Mouse (Mus musculus): Measurements from ENCODE around the gene Pcp4l1. TPM values are rescaled to one million over a fixed set of nuclear protein-coding genes. Genes with fewer than 3 reads are reported as not detected.

Gene Pcp4l1
- total and polyA plus RNA-seq, 2 experiments from 2014 or later = 48.7 to 164 TPM

DNA sequence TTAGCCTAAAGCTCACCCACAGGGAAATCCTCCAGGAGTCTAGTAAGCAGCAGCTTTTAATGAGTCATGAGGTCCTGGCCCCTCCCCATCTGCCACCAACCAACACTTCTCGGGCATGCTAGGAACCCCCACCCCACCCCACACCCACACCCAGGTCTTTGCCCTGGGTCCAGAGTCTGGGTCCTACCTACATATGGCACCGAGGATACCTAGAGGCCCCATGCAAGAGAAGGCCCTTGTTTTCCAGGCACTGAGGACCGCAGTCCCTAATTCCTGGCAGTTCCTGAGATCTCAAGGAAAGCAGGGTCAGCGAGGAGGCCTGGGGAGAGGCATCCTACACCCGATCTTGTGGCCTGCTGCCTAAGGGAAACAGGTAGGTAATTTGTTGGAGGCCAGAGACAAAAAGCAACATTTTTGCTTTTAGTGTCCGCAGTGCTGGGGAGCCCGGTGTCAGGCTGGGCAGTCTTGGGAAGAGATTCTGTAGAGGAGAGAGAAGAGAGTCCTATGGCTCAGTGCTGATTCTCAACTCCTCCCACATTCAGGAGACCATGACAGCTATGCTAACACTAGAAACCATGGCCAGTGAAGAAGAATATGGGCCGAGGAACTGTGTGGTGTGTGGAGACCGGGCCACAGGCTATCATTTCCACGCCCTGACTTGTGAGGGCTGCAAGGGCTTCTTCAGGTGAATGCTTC, 17.9 kb upstream of the Pcp4l1 start, which contains the start of gene Nr1i3:
TSS of gene Nr1i3 (plus strand) at position 170 of the 696 bp plus-strand sequence.
- DNase-seq (ENCODE audit: low spot score) (no peak), ATAC-seq (ENCODE audit: insufficient read depth, low read depth) (no peak)
- Histone ChIP-seq H3K27ac (ENCODE audit: low read depth) (no peak within 1 kb of the TSS), H3K4me1 (ENCODE audit: control insufficient read depth, insufficient read depth) (peaks cover 3% of the 10 kb centered on the region; the same call in 1 of the 2 replicates), H3K27me3 (ENCODE audit: control insufficient read depth, insufficient read depth, low read length) (no peaks in the 10 kb centered on the region), H3K36me3 (replicated peaks; ENCODE audit: control insufficient read depth, insufficient read depth, low read length) (peaks cover 8% of the 10 kb centered on the region), H3K4me2 (ENCODE audit: low read depth, low read length) (no peak within 1 kb of the TSS), H3K9ac (replicated peaks; ENCODE audit: low read depth, low read length) (no peak within 1 kb of the TSS), H3K4me3 (ENCODE audit: low read depth, low read length) (no peak within 1 kb of the TSS), H3K9me3 (replicated peaks; ENCODE audit: control insufficient read depth, low read length) (no peaks in the 10 kb centered on the region)
- 77% methylated on average over 10 of the region's 10 CpGs for WGBS
- TF ChIP-seq EP300 (IDR thresholded peaks at IDR 0.05; ENCODE audit: low read depth) (no peak), CTCF (IDR thresholded peaks at IDR 0.05; ENCODE audit: low read depth) (no peak)

DNA sequence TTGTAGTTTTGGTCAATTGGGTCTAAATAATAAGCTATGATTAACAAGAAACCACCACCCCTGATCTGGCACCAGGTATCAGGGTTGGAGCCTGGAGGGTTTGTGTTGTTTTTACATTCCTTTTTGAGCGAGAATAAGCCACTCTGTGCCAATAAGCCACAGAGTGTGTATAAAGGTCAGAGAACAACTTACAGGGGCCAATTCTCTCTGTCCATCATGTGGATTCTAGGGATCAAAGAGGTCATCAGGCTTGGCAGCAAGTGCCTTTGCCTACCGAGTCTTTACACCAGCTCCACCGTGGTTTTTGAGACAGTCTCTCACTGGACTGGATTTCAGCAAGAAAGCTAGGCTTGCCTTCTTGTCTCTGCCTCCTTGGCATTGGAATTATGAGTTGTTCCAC, 16.8 kb upstream of the Pcp4l1 start:
- DNase-seq (ENCODE audit: low spot score) = no peak
- no peak overlapping the region for H3K4me3 ChIP-seq (ENCODE audit: low read depth, low read length)
- H3K36me3 ChIP-seq (replicated peaks; ENCODE audit: control insufficient read depth, insufficient read depth, low read length) = no peaks in the 10 kb centered on the region
- no peaks in the 10 kb centered on the region for H3K27me3 ChIP-seq (ENCODE audit: control insufficient read depth, insufficient read depth, low read length)
- no peak for ATAC-seq (ENCODE audit: insufficient read depth, low read depth)
- H3K9me3 ChIP-seq (replicated peaks; ENCODE audit: control insufficient read depth, low read length) = no peaks in the 10 kb centered on the region
- no peak overlapping the region for H3K9ac ChIP-seq (replicated peaks; ENCODE audit: low read depth, low read length)
- TF ChIP-seq CTCF (IDR thresholded peaks at IDR 0.05; ENCODE audit: low read depth) (no peak), EP300 (IDR thresholded peaks at IDR 0.05; ENCODE audit: low read depth) (no peak)
- H3K4me2 ChIP-seq (ENCODE audit: low read depth, low read length) = no peak overlapping the region
- peaks cover 3% of the 10 kb centered on the region; the same call in 1 of the 2 replicates for H3K4me1 ChIP-seq (ENCODE audit: control insufficient read depth, insufficient read depth)
- no peak overlapping the region for H3K27ac ChIP-seq (ENCODE audit: low read depth)
- 56% methylated on average over 3 of the region's 3 CpGs for WGBS

DNA sequence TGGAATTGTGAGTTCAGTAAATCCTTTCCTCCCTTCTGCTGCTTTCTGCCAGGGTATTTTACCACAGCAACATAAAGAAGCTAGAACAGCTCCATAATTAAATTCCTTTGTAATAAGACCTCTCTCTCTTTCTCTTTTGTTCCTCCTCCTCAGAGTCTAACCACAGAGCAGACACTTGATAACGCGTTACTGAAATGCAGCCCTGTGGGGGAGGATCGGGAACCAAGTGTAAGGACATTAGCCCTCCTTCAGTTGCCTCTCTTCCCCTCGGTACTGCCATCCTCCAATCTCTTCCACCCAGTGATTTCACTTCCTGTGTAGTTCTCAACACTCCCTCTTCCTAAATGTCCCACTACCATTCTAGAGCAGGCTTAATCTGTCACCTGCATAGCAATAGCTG, 13.3 kb upstream of the Pcp4l1 start:
- Histone ChIP-seq H3K36me3 (replicated peaks; ENCODE audit: control insufficient read depth, insufficient read depth, low read length) (no peaks in the 10 kb centered on the region), H3K27me3 (ENCODE audit: control insufficient read depth, insufficient read depth, low read length) (no peaks in the 10 kb centered on the region), H3K9me3 (replicated peaks; ENCODE audit: control insufficient read depth, low read length) (no peaks in the 10 kb centered on the region), H3K4me3 (ENCODE audit: low read depth, low read length) (no peak overlapping the region), H3K27ac (ENCODE audit: low read depth) (no peak overlapping the region), H3K9ac (replicated peaks; ENCODE audit: low read depth, low read length) (no peak overlapping the region), H3K4me1 (ENCODE audit: control insufficient read depth, insufficient read depth) (no peaks in the 10 kb centered on the region; the same call in 1 of the 2 replicates), H3K4me2 (ENCODE audit: low read depth, low read length) (no peak overlapping the region)
- DNase-seq (ENCODE audit: low spot score) (no peak), ATAC-seq (ENCODE audit: insufficient read depth, low read depth) (no peak)
- TF ChIP-seq CTCF (IDR thresholded peaks at IDR 0.05; ENCODE audit: low read depth) (no peak), EP300 (IDR thresholded peaks at IDR 0.05; ENCODE audit: low read depth) (no peak)
- WGBS = 8% methylated on average over 4 of the region's 4 CpGs

DNA sequence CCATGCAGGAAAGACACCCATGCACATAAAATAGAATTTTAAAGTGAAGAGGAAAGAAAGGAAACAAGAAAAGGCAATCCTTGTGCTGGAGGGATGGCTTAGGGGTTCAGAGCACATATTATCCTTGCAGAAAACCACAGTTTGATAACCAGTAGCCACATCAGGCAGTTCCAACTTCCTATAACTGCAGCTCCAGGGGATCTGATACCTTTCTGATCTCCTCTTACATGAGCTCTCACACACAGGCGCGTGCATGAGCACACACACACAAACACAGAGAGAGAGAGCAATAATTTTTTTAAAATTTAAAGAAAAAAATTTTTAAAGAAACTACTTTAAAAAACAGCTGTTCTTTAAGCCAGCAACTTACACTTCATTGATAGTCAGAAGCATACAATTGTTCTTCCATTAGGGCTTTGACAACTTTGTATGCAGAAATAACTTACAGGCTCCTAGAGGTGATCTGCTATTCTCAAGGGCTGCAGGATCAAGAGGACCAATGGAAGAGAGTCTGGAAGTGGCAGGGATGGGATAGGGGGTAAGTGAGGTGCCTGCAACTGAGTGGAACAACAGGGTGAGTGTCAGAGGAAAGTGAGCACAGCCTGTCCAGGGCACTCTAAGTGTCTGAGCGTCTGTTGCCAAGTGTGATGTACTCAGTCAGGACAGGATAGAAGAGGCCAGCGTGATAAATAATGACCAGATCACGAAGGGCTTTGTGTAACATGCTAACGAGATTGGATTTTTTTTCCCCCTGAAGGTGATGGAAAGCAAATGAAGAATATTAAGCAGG, 9.8 kb upstream of the Pcp4l1 start:
- no peaks in the 10 kb centered on the region for H3K36me3 ChIP-seq (replicated peaks; ENCODE audit: control insufficient read depth, insufficient read depth, low read length)
- WGBS = 57% methylated on average over 6 of the region's 6 CpGs
- ATAC-seq (ENCODE audit: insufficient read depth, low read depth) (0 out of 2 replicates have a peak, but pooled peaks have one; percentile 36), DNase-seq (ENCODE audit: low spot score) (no peak)
- no peaks in the 10 kb centered on the region; the same call in 1 of the 2 replicates for H3K4me1 ChIP-seq (ENCODE audit: control insufficient read depth, insufficient read depth)
- H3K27ac ChIP-seq (ENCODE audit: low read depth) = no peak overlapping the region
- no peaks in the 10 kb centered on the region for H3K9me3 ChIP-seq (replicated peaks; ENCODE audit: control insufficient read depth, low read length)
- H3K4me3 ChIP-seq (ENCODE audit: low read depth, low read length) = no peak overlapping the region
- no peak overlapping the region for H3K9ac ChIP-seq (replicated peaks; ENCODE audit: low read depth, low read length)
- TF ChIP-seq EP300 (IDR thresholded peaks at IDR 0.05; ENCODE audit: low read depth) = no peak
- TF ChIP-seq CTCF (IDR thresholded peaks at IDR 0.05; ENCODE audit: low read depth) = no peak
- no peak overlapping the region for H3K4me2 ChIP-seq (ENCODE audit: low read depth, low read length)
- H3K27me3 ChIP-seq (ENCODE audit: control insufficient read depth, insufficient read depth, low read length) = no peaks in the 10 kb centered on the region

DNA sequence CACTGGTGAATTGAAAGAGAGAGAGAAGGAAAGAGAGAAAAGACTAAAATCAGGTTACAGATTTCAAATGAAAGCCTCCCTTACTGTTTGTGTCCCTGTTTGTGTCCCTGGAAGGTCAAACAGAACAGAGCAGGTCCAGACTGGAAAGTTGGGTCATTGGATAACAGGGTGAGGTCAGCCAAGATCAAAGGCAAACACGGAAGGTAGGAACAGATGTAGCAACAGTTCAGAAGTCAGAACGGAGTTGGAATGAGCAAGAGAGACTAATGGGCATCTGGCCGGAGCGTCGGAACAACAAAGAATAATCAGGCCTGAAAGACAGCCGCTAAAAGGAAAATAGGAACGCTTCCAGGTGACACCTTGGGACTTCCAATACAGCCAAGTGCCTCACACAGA, 8.2 kb upstream of the Pcp4l1 start:
- Histone ChIP-seq H3K27me3 (ENCODE audit: control insufficient read depth, insufficient read depth, low read length) (no peaks in the 10 kb centered on the region), H3K27ac (ENCODE audit: low read depth) (no peak overlapping the region), H3K9me3 (replicated peaks; ENCODE audit: control insufficient read depth, low read length) (no peaks in the 10 kb centered on the region), H3K4me3 (ENCODE audit: low read depth, low read length) (no peak overlapping the region), H3K36me3 (replicated peaks; ENCODE audit: control insufficient read depth, insufficient read depth, low read length) (no peaks in the 10 kb centered on the region), H3K4me1 (ENCODE audit: control insufficient read depth, insufficient read depth) (no peaks in the 10 kb centered on the region), H3K4me2 (ENCODE audit: low read depth, low read length) (no peak overlapping the region), H3K9ac (replicated peaks; ENCODE audit: low read depth, low read length) (no peak overlapping the region)
- ATAC-seq (ENCODE audit: insufficient read depth, low read depth) (no peak), DNase-seq (ENCODE audit: low spot score) (no peak)
- WGBS = 56% methylated on average over 7 of the region's 7 CpGs
- TF ChIP-seq EP300 (IDR thresholded peaks at IDR 0.05; ENCODE audit: low read depth) (no peak), CTCF (IDR thresholded peaks at IDR 0.05; ENCODE audit: low read depth) (no peak)

Measured in heart, postnatal 0 days (tissue).